Mouse (Mus musculus): ENCODE measurements around the gene Sf3b2. TPM values are rescaled to one million over a fixed set of nuclear protein-coding genes. Genes with fewer than 3 reads are reported as not detected.

Gene Sf3b2
- polyA plus RNA-seq, 1 experiment from 2014 or later: 352 TPM

- Histone ChIP-seq H3K4me3 (no peak overlapping the region), H3K9me3 (no peaks in the 10 kb centered on the region), H3K4me2 (no peak overlapping the region; the same call in 1 of the 2 replicates), H3K27me3 (replicated peaks) (no peaks in the 10 kb centered on the region), H3K27ac (no peak overlapping the region), H3K9ac (no peak overlapping the region), H3K36me3 (replicated peaks) (peaks cover 21% of the 10 kb centered on the region; the same call in 1 of the 2 replicates), H3K4me1 (peaks cover 31% of the 10 kb centered on the region)
- no peak for ATAC-seq (replicated peaks)
- 84% methylated on average over 6 of the region's 6 CpGs for WGBS
These were observed 5.3 kb upstream of the Sf3b2 start for GRCm38 (mm10) chr19:5300588-5300987.

DNA sequence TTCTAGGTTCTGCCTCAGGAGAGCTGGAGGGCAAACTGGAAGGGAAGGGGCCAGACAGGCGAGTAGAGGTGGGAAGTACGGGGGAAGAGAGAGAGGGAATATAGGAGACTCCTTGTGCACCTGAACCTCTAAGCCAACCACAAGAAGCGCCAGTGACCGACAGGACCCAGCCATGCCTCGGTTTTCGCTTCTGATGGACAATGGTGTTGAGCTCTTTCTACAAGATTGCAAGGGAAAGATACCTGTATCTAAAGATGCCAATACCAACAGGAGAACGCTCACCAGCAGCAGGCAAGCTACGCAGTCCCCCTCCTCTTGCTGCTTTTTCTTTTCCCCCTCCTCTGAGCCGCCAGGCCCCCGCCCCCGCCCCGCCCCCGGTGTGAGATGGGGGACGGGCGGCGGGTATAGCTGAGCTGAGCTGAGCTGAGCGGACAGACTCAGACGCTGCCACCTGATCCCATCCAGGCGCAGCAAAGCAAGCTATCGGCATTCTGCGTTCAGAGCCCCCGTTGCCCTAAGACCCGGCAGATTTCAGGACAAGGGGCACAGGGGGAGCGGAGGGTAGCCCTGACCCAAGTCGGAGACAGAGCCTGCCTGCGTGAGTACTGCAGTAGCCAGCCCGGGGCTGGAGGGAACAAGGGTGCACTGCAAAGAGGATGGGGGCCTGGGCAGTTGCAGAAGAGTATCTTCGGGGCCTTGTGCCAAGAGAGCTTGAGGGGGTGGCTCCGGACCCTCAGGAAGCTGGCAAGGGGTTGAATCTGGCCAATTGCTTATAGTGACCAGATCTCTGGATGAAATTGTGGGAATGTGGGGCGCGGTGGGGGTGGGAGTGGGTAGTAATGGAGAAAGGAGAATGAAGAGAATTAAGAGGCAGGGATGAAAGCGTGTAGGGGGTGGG is 2.9 kb upstream of the Sf3b2 start, which contains the start of gene Gal3st3:
Gene Gal3st3, plus strand, starts transcription at position 429 of the 898 bp plus-strand sequence.
- Histone ChIP-seq H3K9me3 (no peaks in the 10 kb centered on the region), H3K27me3 (replicated peaks) (no peaks in the 10 kb centered on the region), H3K4me1 (peaks cover 44% of the 10 kb centered on the region), H3K9ac (peak within 1 kb of the TSS; percentile 93), H3K27ac (peak within 1 kb of the TSS; percentile 90), H3K4me2 (peak within 1 kb of the TSS; percentile 73), H3K36me3 (replicated peaks) (peaks cover 4% of the 10 kb centered on the region; the same call in 1 of the 2 replicates), H3K4me3 (peak within 1 kb of the TSS; percentile 77)
- peak; percentile 79 for ATAC-seq (replicated peaks)
- WGBS: 3% methylated on average over 31 of the region's 32 CpGs

DNA sequence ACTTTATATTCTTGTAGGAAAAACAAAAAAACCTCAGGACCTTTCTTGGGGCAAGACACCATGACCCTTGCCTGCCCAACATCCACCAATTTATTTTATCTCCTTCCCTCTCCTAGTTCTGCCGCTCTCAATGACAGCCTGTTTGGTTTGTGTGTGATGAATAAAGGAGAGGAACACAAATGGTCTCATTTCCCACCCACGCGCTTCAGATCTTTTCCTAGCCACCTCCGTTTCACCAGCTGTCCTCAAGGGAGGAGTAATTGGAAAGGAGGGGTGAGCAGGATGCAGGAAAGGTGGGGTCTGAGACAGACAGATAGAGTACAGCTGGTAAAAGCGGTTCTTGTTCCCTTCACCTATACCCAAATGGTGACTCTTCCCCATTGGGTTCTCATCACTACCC is 1.4 kb upstream of the Sf3b2 start:
- 83% methylated on average over 5 of the region's 5 CpGs for WGBS
- peaks cover 44% of the 10 kb centered on the region for H3K4me1 ChIP-seq
- no peak for ATAC-seq (replicated peaks)
- no peak overlapping the region for H3K9ac ChIP-seq
- no peaks in the 10 kb centered on the region for H3K27me3 ChIP-seq (replicated peaks)
- H3K36me3 ChIP-seq (replicated peaks): peaks cover 13% of the 10 kb centered on the region
- H3K4me2 ChIP-seq: no peak overlapping the region
- no peaks in the 10 kb centered on the region for H3K9me3 ChIP-seq
- H3K27ac ChIP-seq: no peak overlapping the region
- no peak overlapping the region for H3K4me3 ChIP-seq

DNA sequence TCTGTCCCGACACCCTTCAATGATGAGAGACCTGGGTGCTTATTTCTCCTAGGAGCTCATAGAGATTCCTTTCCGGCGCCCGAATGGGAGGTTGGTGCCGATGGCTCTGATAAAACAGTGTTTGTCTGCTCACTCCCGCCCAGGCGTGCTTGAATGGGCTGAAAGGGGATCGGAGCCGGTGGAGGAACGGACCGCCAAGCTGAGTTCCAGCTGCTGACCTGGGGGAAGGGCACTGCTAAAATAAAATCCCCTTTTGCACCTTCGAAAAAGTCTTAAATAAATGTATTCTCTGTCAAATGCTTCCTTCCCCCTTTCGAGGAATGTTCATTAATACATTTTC is 451 bp upstream of the Sf3b2 start:
- no peaks in the 10 kb centered on the region for H3K27me3 ChIP-seq (replicated peaks)
- ATAC-seq (replicated peaks): peak; percentile 46
- H3K4me2 ChIP-seq: peak overlapping the region; percentile 81
- no peaks in the 10 kb centered on the region for H3K9me3 ChIP-seq
- peaks cover 21% of the 10 kb centered on the region for H3K36me3 ChIP-seq (replicated peaks)
- WGBS: 6% methylated on average over 13 of the region's 13 CpGs
- H3K27ac ChIP-seq: peak overlapping the region; percentile 88
- H3K4me1 ChIP-seq: peaks cover 43% of the 10 kb centered on the region
- H3K4me3 ChIP-seq: peak overlapping the region; percentile 59
- peak overlapping the region; percentile 77 for H3K9ac ChIP-seq

GRCm38 (mm10) chr19:5278381-5278780 is 16.9 kb downstream of the Sf3b2 start:
- Histone ChIP-seq H3K9ac (no peak overlapping the region), H3K27ac (no peak overlapping the region), H3K4me2 (no peak overlapping the region), H3K36me3 (replicated peaks) (peaks cover 54% of the 10 kb centered on the region), H3K27me3 (replicated peaks) (no peaks in the 10 kb centered on the region), H3K9me3 (no peaks in the 10 kb centered on the region), H3K4me1 (peaks cover 7% of the 10 kb centered on the region; the same call in 1 of the 2 replicates), H3K4me3 (no peak overlapping the region)
- no peak for ATAC-seq (replicated peaks)
- 89% methylated on average over 8 of the region's 8 CpGs for WGBS

DNA sequence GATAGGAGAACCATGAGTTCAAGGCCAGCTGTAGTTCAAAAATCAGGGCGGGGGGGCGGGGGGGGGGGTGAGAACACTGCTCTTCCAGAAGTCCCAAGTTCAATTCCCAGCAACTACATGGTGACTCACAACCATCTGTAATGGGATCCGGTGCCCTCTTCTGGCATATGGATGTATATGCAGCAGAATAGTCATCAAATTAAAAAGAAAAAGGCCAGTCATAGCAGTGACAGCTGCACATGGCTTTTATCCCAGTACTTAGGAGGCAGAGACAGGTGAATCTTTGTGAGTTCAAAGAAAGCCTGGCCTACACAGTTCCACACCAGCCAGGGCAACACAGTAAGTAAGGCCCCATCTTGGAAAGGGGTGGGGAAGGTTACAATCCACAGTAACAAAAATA is 18.1 kb downstream of the Sf3b2 start:
- Histone ChIP-seq H3K9me3 (no peaks in the 10 kb centered on the region), H3K27me3 (replicated peaks) (no peaks in the 10 kb centered on the region), H3K4me1 (peaks cover 7% of the 10 kb centered on the region; the same call in 1 of the 2 replicates), H3K27ac (no peak overlapping the region), H3K36me3 (replicated peaks) (peaks cover 43% of the 10 kb centered on the region), H3K4me2 (no peak overlapping the region), H3K9ac (no peak overlapping the region), H3K4me3 (no peak overlapping the region)
- ATAC-seq (replicated peaks): no peak
- 92% methylated on average over 3 of the region's 3 CpGs for WGBS

GRCm38 (mm10) chr19:5276531-5276930 is 18.7 kb downstream of the Sf3b2 start:
- H3K9ac ChIP-seq: no peak overlapping the region

DNA sequence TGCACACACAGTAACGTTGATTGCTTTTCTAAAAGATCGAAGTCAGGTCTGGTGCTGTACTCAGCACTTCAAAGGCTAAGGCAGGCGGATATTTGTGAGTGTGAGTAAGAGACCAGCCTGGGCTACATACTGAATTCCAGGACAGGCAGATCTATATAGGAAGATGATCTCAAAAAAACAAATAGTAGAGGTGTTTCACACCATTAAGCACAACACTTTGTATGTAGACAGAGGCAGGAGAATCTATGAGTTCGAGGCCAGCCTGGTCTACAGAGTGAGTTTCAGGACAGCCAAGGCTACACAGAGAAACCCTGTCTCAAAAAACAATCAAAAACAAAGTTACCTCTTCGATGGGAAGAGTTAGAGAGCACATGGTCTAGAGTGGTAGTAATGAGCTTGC is 19.5 kb downstream of the Sf3b2 start:
- peaks cover 20% of the 10 kb centered on the region for H3K4me1 ChIP-seq
- no peak overlapping the region for H3K4me2 ChIP-seq
- no peak overlapping the region for H3K9ac ChIP-seq
- H3K9me3 ChIP-seq: no peaks in the 10 kb centered on the region
- no peaks in the 10 kb centered on the region for H3K27me3 ChIP-seq (replicated peaks)
- WGBS: 93% methylated on average over 5 of the region's 5 CpGs
- no peak overlapping the region for H3K27ac ChIP-seq
- peaks cover 38% of the 10 kb centered on the region for H3K36me3 ChIP-seq (replicated peaks)
- no peak overlapping the region for H3K4me3 ChIP-seq
- no peak for ATAC-seq (replicated peaks)

More at GRCm38 (mm10) chr19:5276531-5276930, 18.7 kb downstream of the Sf3b2 start:
- Histone ChIP-seq H3K9me3 (no peaks in the 10 kb centered on the region), H3K27ac (no peak overlapping the region), H3K27me3 (replicated peaks) (no peaks in the 10 kb centered on the region), H3K4me1 (peaks cover 13% of the 10 kb centered on the region), H3K36me3 (replicated peaks) (peaks cover 38% of the 10 kb centered on the region), H3K4me3 (no peak overlapping the region), H3K4me2 (no peak overlapping the region)
- ATAC-seq (replicated peaks): no peak
- WGBS: 86% methylated on average over 2 of the region's 2 CpGs

- H3K9ac ChIP-seq: no peak overlapping the region
- no peaks in the 10 kb centered on the region for H3K27me3 ChIP-seq (replicated peaks)
- peak overlapping the region; percentile 93; the same call in 1 of the 2 replicates for H3K27ac ChIP-seq
- H3K4me1 ChIP-seq: peaks cover 30% of the 10 kb centered on the region
- H3K9me3 ChIP-seq: no peaks in the 10 kb centered on the region
- ATAC-seq (replicated peaks): no peak
- H3K4me3 ChIP-seq: no peak overlapping the region
- WGBS: 93% methylated on average over 12 of the region's 13 CpGs
- no peak overlapping the region for H3K4me2 ChIP-seq
- peaks cover 34% of the 10 kb centered on the region for H3K36me3 ChIP-seq (replicated peaks)
These were observed 20.6 kb downstream of the Sf3b2 start for GRCm38 (mm10) chr19:5274641-5275040.

DNA sequence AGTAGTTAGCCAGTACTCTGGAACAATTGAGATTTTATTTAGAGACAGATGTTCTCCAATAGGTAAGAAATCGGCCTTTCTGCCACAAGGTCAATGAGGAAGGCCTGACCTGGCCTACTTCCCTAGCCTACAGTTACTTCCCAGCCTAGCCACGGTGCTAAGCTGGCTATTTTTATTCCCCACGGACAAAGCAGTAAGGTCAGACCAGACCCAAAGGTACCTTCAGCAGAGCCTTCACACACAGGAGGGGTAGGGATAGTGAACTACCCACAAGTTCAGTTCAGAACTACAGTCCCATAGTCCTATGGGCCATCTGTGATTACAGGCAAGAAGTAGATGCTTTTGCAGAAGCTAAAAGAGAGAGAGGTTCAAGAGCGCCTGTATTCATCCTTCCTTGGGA is 21.3 kb downstream of the Sf3b2 start:
- Histone ChIP-seq H3K9me3 (no peaks in the 10 kb centered on the region), H3K9ac (no peak overlapping the region), H3K4me2 (no peak overlapping the region; the same call in 1 of the 2 replicates), H3K4me1 (peaks cover 35% of the 10 kb centered on the region), H3K27me3 (replicated peaks) (no peaks in the 10 kb centered on the region), H3K4me3 (peak overlapping the region; percentile 83; the same call in 1 of the 2 replicates), H3K36me3 (replicated peaks) (peaks cover 27% of the 10 kb centered on the region), H3K27ac (peak overlapping the region; percentile 93)
- 74% methylated on average over 4 of the region's 4 CpGs for WGBS
- ATAC-seq (replicated peaks): no peak

- Histone ChIP-seq H3K4me3 (peak within 1 kb of the TSS; percentile 83), H3K36me3 (replicated peaks) (peaks cover 20% of the 10 kb centered on the region), H3K27ac (peak within 1 kb of the TSS; percentile 93), H3K9me3 (no peaks in the 10 kb centered on the region), H3K9ac (peak within 1 kb of the TSS; percentile 86), H3K27me3 (replicated peaks) (no peaks in the 10 kb centered on the region), H3K4me2 (peak within 1 kb of the TSS; percentile 73), H3K4me1 (peaks cover 40% of the 10 kb centered on the region)
- ATAC-seq (replicated peaks): peak; percentile 89
- 1% methylated on average over 73 of the region's 97 CpGs for WGBS
These were observed 22.2 kb downstream of the Sf3b2 start, which contains the start of gene Pacs1 for GRCm38 (mm10) chr19:5272801-5273733. Gene Pacs1 (minus strand): TSS chr19:5273119.

DNA sequence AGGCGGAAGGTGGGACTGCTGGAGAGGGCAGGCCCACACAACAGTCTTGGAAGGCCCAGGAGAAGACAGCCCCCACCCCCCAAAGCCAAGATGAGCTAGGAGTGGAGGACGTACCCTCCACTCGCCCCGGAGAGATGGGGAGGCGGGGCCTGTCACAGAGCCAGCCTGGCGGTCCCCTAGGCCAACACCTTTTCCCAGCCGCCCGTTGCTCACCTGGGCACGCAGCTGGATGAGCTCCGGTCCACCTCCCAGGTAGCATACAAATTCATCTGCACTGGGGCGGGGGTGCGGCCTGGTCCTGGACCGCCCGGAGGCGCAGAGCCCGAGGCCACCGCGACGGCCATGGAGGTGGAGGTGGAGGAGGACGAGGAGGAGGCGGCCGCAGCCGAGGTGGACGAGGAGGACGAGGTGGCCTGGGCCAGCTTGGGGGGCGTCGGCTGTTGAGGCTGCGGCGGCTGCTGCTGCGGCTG is 22.9 kb downstream of the Sf3b2 start:
- H3K36me3 ChIP-seq (replicated peaks): peaks cover 18% of the 10 kb centered on the region
- H3K9ac ChIP-seq: peak overlapping the region; percentile 86
- no peaks in the 10 kb centered on the region for H3K9me3 ChIP-seq
- no peaks in the 10 kb centered on the region for H3K27me3 ChIP-seq (replicated peaks)
- peak overlapping the region; percentile 73 for H3K4me2 ChIP-seq
- ATAC-seq (replicated peaks): peak; percentile 70
- H3K27ac ChIP-seq: peak overlapping the region; percentile 93
- H3K4me1 ChIP-seq: peaks cover 40% of the 10 kb centered on the region
- H3K4me3 ChIP-seq: peak overlapping the region; percentile 83
- under 1% methylated on average over 29 of the region's 30 CpGs for WGBS

Data from midbrain, embryonic 15.5 days (tissue).